Mouse (Mus musculus) CH12.LX (cell line): ENCODE measurements around the gene Mgat3.

Experiments used
- CTCF ChIP-seq, 2 experiments: IDR thresholded peaks in 1 of 2; conservative IDR thresholded peaks in 1 of 2; 2 replicates each; pipeline ENCODE4 v1.5.1; 2011 to 2012; ENCODE audit warnings: low read depth in 2 of 2, low read length in 2 of 2, improper control_type of control experiment in 1 of 2, inconsistent platforms in 1 of 2, mild to moderate bottlenecking in 1 of 2, moderate library complexity in 1 of 2
- SIN3A ChIP-seq: IDR thresholded peaks from 2 replicates; pipeline ENCODE4 v1.6.1; 2012; ENCODE audit warnings: low read length, improper control_type of control experiment, inconsistent platforms
- USF1 ChIP-seq: IDR thresholded peaks from 2 replicates; pipeline ENCODE4 v1.6.1; 2014; ENCODE audit warnings: low read depth, mild to moderate bottlenecking, inconsistent platforms, low read length, improper control_type of control experiment
- USF2 ChIP-seq: conservative IDR thresholded peaks from 2 replicates; pipeline ENCODE4 v1.6.1; 2011; ENCODE audit warnings: low read depth, low read length, improper control_type of control experiment
- ZMIZ1 ChIP-seq: IDR thresholded peaks from 2 replicates; pipeline ENCODE4 v1.6.1; 2012; ENCODE audit warnings: low read depth, mild to moderate bottlenecking, inconsistent platforms, low read length, improper control_type of control experiment

DNA sequence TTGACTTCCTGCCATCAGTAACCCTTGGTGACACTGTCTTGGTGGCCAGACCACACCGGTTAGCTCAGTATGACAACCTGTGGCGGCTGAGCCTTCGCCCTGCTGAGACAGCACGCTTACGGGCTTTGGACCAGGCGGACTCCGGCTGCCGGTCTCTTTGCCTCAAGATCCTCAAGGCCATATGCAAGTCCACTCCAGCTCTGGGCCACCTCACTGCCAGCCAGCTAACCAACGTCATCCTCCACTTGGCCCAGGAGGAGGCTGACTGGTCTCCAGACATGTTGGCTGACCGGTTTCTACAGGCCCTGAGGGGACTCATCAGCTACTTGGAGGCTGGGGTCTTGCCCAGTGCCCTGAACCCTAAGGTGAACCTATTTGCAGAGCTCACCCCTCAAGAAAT lies 76.2 kb downstream of the Mgat3 start:
- TF ChIP-seq CTCF (conservative IDR thresholded peaks at IDR 0.05 in 1 of 2, IDR thresholded peaks at IDR 0.05 in 1 of 2; ENCODE audit: low read depth in 2 of 2, low read length in 2 of 2) (no peak), USF2 (no peak), USF1 (no peak), ZMIZ1 (no peak), SIN3A (no peak)
